Mouse (Mus musculus) thymus, postnatal 36 days (tissue): ENCODE measurements around the gene Lama5.

Experiments
- DNase-seq, 2 experiments: peaks; one replicate each; pipeline ENCODE4 v3.0.0; 2022; ENCODE audit warnings: mixed read lengths in 2 of 2

Gene Lama5

GRCm38 (mm10) chr2:180133231-180133630 lies 92.4 kb downstream of the Lama5 start:
- no peak for DNase-seq

- no peak for DNase-seq
These were observed 98.0 kb downstream of the Lama5 start for GRCm38 (mm10) chr2:180127675-180128074.
